Mouse (Mus musculus): ENCODE data around the gene Gm42372.

DNA sequence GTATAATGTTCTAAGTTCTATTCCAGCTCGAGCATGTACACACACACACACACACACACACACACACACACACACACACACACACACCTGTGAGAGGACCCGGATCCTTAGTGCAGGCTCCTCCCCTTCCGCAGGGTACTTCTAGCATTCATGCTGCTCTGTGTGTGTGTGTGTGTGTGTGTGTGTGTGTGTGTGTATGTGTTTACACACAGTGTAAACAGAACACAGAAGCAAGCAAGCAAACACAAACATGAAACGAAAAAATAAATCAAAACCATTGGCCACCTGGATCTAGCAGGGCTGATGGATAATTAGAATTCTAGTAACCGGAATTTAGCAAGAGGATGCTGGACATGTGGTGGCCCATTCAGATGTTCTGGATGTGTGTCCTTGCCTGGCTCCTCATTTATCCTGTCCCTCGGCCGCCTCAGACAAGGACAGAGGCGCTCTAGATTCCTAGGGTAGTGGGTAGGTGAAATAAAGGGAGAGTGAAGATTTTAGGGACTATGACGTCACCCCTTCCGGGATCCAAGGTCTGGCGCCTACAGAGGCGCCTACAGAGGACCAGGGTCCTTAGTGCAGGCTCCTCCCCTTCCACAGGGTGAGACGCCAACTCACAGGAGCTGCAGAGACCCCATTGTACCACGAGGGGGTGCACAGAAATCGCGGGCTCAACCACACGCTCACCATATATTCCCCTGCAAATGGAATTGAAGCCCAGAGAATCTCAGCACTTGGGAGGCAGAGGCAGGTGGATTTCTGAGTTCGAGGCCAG is 31.8 kb upstream of the Gm42372 start:
- TF ChIP-seq CTCF (IDR thresholded peaks at IDR 0.05; ENCODE audit: extremely low read depth, insufficient read depth, low read length) (peak; percentile 73), POLR2A (IDR thresholded peaks at IDR 0.05; ENCODE audit: extremely low read depth, insufficient read depth, low read length) (no peak)

All from cortical plate, adult 2 months (tissue).